Mouse (Mus musculus) induced T-regulatory cell, adult 2 months (primary cell): ENCODE data around the gene Fbxo47.
A peak's percentile ranks its signal among the peaks of the same experiment; 100 is the strongest.
"Not testable (repeated sequence)": the region's sequence is repeated elsewhere in the genome, so short reads cannot be mapped to it uniquely, and the experiment has no call there.

Source experiments
- DNase-seq: peaks from one replicate; pipeline ENCODE4 v3.0.0-alpha.2; 2012; ENCODE audit warnings: low read depth

Gene Fbxo47

GRCm38 (mm10) chr11:97880362-97880761 is 3.6 kb downstream of the Fbxo47 start:
- DNase-seq, result no peak

GRCm38 (mm10) chr11:97877341-97877740 is 6.6 kb downstream of the Fbxo47 start:
- DNase-seq, result no peak

DNA sequence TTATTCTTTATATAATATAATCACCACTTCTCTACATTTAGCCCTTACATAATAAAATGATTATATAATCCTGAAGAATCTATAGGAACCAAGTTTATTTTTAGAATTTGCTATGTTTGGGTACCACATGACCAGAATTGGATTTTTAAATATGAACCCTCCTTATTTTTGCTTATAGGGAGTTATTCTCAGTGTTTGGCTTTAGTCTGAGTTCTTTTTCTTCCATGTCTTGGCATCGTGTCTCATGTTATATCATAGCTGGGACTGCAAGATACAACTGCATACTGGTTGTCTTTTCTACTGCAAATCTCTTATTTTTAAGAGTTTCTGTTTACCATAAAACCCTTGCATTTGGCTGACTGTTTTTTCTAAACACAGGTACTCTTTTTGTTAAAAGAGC is 9.6 kb downstream of the Fbxo47 start:
- no peak for DNase-seq

DNA sequence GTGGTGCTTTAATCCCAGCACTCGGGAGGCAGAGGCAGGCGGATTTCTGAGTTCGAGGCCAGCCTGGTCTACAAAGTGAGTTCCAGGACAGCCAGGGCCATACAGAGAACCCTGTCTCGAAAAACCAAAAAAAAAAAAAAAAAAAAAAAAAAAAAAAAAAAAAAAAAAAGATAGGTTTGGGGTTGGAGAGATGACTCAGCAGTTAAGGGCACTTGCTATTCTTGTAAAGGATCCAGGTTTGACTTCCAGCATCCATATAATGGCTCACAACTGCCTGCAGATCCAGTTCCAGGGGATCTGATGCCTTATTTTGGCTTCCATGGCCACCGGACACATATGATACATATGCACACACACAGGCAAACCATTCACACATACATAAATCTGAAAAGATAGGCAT is 11.6 kb downstream of the Fbxo47 start:
- not testable (repeated sequence) for DNase-seq

- DNase-seq, result no peak
These were observed 16.4 kb downstream of the Fbxo47 start for GRCm38 (mm10) chr11:97867591-97867990.

- no peak for DNase-seq
These were observed 17.7 kb downstream of the Fbxo47 start for GRCm38 (mm10) chr11:97866091-97866888.

- no peak for DNase-seq
These were observed 18.5 kb downstream of the Fbxo47 start for GRCm38 (mm10) chr11:97865421-97865820.

DNA sequence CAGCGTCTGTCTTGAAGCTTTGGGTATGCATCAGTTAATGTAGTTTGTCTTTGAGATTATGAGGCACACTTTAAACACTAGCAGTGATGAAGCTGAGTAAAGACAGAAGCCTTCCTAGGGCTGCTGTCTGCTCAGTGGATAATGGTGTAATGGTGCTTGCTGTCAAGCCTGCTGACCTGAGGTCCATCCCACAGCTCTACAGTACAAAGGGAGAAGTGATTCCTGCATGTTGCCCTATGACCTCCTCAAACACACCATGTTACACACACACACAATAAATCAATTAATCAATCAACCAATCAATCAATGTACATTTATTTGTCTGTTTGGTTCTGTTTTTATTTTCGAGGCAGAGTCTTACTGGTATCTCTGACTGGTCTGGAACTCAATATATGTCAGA is 21.8 kb downstream of the Fbxo47 start:
- DNase-seq, result no peak

GRCm38 (mm10) chr11:97855473-97855872 is 28.5 kb downstream of the Fbxo47 start:
- no peak for DNase-seq

- no peak for DNase-seq
These were observed 32.4 kb downstream of the Fbxo47 start for GRCm38 (mm10) chr11:97851601-97852000.

GRCm38 (mm10) chr11:97850367-97850766 is 33.6 kb downstream of the Fbxo47 start:
- no peak for DNase-seq

- DNase-seq, result no peak
These were observed 42.0 kb downstream of the Fbxo47 start for GRCm38 (mm10) chr11:97842001-97842400.

DNA sequence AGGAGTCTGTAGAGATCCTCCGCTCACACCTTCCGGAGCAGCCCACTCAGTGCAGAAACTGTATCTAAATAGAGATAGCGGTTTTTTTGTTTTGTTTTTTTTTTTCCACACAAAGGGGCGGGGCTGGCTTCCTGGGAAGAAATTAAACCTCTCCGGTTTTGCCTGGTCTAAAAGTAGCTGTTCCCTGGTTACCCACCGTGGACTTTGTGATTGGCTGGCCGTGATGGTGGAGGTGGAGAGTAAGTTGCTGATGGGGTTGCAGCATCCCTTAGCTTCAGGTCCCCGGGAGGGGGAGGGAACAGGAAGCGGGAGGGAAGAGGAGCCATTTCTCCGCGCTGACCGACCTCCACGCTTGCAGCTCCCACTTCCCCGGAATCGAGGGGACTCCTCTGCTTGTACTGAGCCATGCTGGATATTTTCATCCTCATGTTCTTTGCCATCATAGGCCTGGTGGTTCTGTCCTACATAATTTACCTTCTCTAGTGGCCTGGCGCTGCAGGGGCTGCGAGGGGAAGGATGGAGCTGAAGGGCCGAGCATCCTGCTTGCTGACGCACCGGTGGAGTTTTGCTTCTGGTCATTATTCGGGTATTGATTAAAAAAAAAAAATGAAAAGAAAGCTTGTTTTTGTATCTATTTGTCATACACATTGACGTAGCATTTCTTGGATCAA is 42.8 kb downstream of the Fbxo47 start:
- DNase-seq, result peak; percentile 72

GRCm38 (mm10) chr11:97840539-97840954 is 43.4 kb downstream of the Fbxo47 start, which contains the start of gene B230217C12Rik:
TSS of gene B230217C12Rik (plus strand) at chr11:97840780.
- DNase-seq, result peak; percentile 62

DNA sequence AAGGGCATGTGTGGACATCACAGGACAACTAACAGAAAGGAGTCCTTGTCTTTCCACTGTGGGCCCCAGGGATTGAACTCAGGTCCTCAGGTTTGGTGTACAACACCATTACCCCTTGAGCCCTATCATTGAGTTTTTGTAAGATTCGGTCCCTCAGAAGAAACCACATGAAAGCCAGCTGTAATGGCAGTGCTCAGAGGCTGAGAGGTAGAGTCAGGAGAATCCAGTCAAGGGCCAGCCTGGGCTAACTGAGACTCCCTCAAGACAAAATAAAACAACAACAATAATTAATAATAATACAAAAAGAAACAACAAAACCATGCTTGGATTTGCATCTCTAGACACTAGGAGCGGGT is 43.8 kb downstream of the Fbxo47 start:
- DNase-seq, result peak; percentile 54

DNA sequence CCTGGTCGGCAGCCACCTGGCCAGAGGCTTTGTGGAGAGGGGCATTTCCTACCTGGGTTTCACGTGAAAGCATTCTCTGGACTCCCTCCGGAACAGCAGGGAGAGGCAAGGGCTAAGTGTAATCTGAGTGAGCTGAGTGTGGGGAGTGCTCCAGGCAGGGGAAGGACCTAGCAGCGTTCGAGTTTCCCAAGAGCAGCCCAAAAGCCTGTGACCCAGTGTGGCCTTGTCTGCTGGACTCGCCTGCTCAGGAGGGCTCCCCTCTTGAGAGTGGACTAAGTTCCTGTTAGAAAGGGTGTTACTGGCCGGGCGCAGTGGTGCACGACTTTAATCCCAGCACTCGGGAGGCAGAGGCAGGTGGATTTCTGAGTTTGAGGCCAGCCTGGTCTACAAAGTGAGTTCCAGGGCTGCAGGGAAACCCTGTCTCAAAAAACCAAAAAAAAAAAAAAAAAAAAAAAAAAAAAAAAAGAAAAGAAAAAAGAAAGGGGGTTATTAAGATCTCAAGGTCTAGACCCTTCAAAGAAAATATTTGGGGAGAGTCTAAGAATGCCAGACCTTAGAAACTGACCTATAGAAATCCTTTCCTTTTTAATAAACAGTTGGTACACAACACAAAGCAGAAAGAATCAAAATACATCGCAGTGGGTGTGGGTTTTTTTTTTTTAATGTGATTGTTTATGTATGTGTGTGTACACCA is 44.4 kb downstream of the Fbxo47 start:
- no peak for DNase-seq

DNA sequence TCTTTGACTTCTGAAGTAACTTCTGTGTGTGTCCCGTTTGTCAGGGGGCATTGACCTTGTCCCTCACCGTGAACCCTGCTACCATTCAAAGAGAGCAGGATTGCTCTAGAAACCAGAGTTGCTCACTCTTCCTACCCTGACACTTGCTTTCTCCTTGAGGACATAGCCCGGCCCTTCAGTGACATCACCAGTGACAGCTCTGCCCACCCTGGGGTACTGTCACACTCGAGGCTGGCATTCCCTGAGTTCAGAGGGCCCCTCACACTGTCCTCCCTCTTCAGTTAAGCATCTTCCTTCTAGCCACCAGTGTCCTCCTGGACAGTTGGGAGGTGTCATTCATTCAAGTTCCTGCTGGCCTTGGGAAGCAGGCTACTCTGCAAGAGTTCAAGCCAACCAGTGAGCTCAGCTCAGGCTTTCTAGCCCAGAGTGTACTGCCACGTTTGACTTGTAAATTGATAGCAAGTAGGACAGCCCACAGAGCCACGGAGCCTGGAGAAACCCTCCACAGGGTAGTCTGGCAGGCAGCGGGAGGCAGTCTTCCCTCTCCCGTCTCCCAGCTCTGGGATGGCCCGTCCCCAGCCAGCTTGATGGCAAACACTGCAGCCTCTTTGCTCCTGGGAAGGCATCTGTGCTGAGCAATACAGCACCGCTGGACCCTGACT is 45.0 kb downstream of the Fbxo47 start:
- no peak for DNase-seq

GRCm38 (mm10) chr11:97837641-97838149 is 46.3 kb downstream of the Fbxo47 start:
- DNase-seq, result no peak

DNA sequence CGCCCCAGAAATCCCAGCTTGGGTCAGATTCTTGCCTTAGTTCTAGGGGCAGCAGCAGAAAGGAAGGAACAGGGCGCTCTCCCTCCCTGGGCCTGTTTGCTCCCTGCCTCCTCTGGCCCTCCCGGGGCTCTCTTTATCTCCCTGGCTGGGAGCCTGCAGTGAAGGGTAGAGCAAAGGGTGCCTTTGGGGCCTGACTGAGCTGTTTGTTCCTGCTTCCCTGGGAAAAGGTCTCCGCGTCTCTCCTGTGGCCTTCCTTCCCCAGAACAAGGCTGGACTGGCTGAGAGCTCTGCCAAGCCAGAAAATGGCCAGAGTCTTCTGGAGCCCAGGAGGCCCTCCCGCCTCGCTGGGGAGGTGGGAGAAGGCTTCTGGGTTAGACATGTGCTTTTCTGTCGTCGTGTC is 46.9 kb downstream of the Fbxo47 start:
- not testable (repeated sequence) for DNase-seq

DNA sequence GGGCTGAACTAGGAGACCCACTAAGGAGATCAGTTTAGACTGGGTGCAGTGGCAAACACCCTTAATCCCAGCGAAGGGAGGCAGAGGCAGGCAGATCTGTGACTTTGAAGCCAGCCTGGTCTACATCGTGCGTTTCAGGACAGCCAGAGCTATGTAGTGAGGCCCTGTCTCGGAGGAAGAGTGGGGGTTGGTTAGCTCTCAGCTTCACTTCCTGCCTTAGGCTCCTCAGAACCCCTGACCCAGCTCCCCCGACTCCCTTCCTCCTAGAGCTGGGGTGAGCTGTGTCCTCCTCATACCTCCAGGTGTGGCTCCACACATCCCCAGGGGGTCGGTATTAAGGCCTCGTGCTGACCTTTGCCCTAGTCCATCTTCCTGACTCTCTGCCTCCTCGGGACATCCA is 47.4 kb downstream of the Fbxo47 start:
- DNase-seq, result no peak

DNA sequence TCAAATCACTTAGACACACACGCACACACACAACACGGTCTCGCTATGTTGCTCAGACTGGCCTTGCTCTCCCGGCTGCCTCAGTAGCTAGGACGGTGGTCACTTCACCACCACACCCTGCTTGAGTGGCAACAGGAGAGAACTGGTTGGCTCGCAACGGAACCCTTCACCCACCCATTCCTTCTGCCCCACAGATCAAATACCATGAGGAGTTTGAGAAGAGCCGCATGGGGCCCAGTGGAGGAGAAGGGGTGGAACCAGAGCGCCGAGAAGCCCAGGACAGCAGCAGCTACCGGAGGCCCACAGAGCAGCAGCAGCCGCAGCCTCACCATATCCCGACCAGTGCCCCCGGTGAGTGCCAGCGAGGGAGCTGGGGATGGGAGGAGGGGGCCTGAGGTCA is 50.6 kb downstream of the Fbxo47 start:
- no peak for DNase-seq

- DNase-seq, result no peak
These were observed 52.0 kb downstream of the Fbxo47 start for GRCm38 (mm10) chr11:97832001-97832400.
